Mouse (Mus musculus) forebrain, embryonic 16.5 days (tissue): ENCODE results near the gene Raly. TPM values are rescaled to one million over a fixed set of nuclear protein-coding genes. Genes with fewer than 3 reads are reported as not detected.

Experiments used
- polyA plus RNA-seq: library from polyadenylated mRNA; unstranded; fragments of >200 nt; fragmentation: Nextera tagmentation; extraction: Ambion mirVana; gene quantifications from 2 replicates; pipeline ENCODE4 v1.2.1, GENCODE M21; 2015

The Raly gene
- polyA plus RNA-seq, 1 experiment from 2014 or later = 47.7 TPM

Other genes starting within 250 kb of the Raly start
- 1.9 and 2.9 TPM in 2 replicates for gene 1700003F12Rik, start 244.0 kb upstream of the Raly start, polyA plus RNA-seq
- gene Actl10, start 239.3 kb upstream of the Raly start, polyA plus RNA-seq = 0.37 and 0.86 TPM in 2 replicates
- gene Necab3, start 232.2 kb upstream of the Raly start, polyA plus RNA-seq = 22.0 and 27.1 TPM in 2 replicates
- gene E2f1, start 221.2 kb upstream of the Raly start, polyA plus RNA-seq = 10.8 and 12.1 TPM in 2 replicates
- 12.0 and 14.8 TPM in 2 replicates for gene Pxmp4, start 187.4 kb upstream of the Raly start, polyA plus RNA-seq
- 2.6 and 3.3 TPM in 2 replicates for gene Zfp341, start 177.8 kb upstream of the Raly start, polyA plus RNA-seq
- not detected in 2 replicates for gene 4930519P11Rik, start 177.7 kb upstream of the Raly start, polyA plus RNA-seq
- 18.5 and 19.5 TPM in 2 replicates for gene Chmp4b, start 139.4 kb upstream of the Raly start, polyA plus RNA-seq
- not detected in 2 replicates for gene Gm14214, start 21.1 kb upstream of the Raly start, polyA plus RNA-seq
- gene a, start 306 bp downstream of the Raly start, polyA plus RNA-seq = 0.73 and 0.94 TPM in 2 replicates
- 66.2 and 66.8 TPM in 2 replicates for gene Eif2s2, start 101.8 kb downstream of the Raly start, polyA plus RNA-seq
- 0.07 and 0.10 TPM in 2 replicates for gene Gm14226, start 227.2 kb downstream of the Raly start, polyA plus RNA-seq